Mouse (Mus musculus) embryonic fibroblast, embryonic 13.5 days (primary cell): Measurements from ENCODE around the gene Gm48552.

ENCODE experiments used
- CTCF ChIP-seq: IDR thresholded peaks from 2 replicates; pipeline ENCODE4 v1.5.1; 2011; ENCODE audit warnings: mild to moderate bottlenecking, control low read depth, low read length, moderate library complexity, borderline replicate concordance; ENCODE audit not compliant: insufficient read depth
- POLR2A ChIP-seq: IDR thresholded peaks from 2 replicates; pipeline ENCODE4 v1.6.1; 2011; ENCODE audit warnings: low read depth, mild to moderate bottlenecking, control low read depth, low read length, moderate library complexity

- TF ChIP-seq CTCF, result no peak
- TF ChIP-seq POLR2A, result no peak
These were observed 1.8 kb downstream of the Gm48552 start for GRCm38 (mm10) chr10:81390678-81390965.
